Mouse (Mus musculus): Measurements from ENCODE around the gene Ppp2r5c. TPM values are rescaled to one million over a fixed set of nuclear protein-coding genes. Genes with fewer than 3 reads are reported as not detected.

The Ppp2r5c gene
- polyA plus RNA-seq, 1 experiment from 2014 or later = 55.5 TPM

DNA sequence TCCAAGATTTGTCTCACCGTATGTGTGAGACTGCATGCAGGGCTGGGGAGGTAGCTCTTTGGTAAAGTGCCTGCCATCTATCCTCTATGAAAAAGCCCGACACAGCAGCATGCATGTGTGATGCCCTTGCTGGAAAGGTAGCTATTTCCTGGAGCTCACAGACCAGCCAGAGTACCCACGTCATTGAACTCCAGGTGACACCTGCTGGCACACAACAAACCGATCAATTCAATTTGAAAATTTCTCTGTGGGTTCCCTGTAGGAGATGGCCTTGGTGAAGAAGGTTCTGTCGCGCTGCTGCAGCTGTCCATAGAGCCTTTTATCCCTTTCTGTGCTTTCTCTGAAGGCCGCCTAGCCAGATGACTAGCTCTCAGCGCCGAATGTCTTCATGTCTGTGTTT, 92.9 kb downstream of the Ppp2r5c start:
- H3K9ac ChIP-seq (replicated peaks) = no peak overlapping the region
- H3K4me3 ChIP-seq (ENCODE audit: low read depth, low read length) = no peak overlapping the region
- no peak overlapping the region for H3K27ac ChIP-seq (ENCODE audit: low read depth)
- TF ChIP-seq CTCF (IDR thresholded peaks at IDR 0.05; ENCODE audit: low read depth) (no peak), EP300 (IDR thresholded peaks at IDR 0.05; ENCODE audit: low read depth) (no peak)
- 82% methylated on average over 9 of the region's 9 CpGs for WGBS (ENCODE audit: insufficient replicate concordance)
- ATAC-seq (no peak), DNase-seq (no peak)
- H3K4me1 ChIP-seq (ENCODE audit: insufficient read depth) = no peaks in the 10 kb centered on the region
- peaks cover 2% of the 10 kb centered on the region; the same call in 1 of the 2 replicates for H3K36me3 ChIP-seq (replicated peaks; ENCODE audit: insufficient read depth, low read length)
- no peaks in the 10 kb centered on the region for H3K27me3 ChIP-seq (ENCODE audit: insufficient read depth, low read length)
- no peaks in the 10 kb centered on the region for H3K9me3 ChIP-seq (ENCODE audit: low read length)
- H3K4me2 ChIP-seq (ENCODE audit: low read depth, low read length) = no peak overlapping the region

DNA sequence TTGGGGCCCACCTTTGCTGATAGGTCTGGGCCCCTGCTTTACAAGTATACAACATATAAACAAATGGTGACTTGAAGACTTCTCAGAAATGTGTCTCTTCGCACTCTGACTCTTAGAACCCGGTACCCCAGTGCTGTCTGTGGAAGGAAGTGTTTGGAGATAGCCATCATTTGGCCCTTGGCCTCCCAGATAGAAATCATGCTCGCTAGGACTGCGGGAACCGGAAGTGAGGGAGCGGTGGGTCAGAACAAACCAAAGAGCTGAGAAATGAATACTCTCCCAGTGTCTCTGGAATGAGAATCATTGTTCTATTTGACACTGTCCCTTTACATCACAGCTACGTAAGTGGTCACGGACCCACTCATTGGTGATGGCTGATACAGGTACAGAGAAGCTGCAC, 93.4 kb downstream of the Ppp2r5c start:
- ATAC-seq (no peak), DNase-seq (no peak)
- no peak overlapping the region for H3K4me3 ChIP-seq (ENCODE audit: low read depth, low read length)
- TF ChIP-seq EP300 (IDR thresholded peaks at IDR 0.05; ENCODE audit: low read depth) (no peak), CTCF (IDR thresholded peaks at IDR 0.05; ENCODE audit: low read depth) (no peak)
- 79% methylated on average over 8 of the region's 8 CpGs for WGBS (ENCODE audit: insufficient replicate concordance)
- H3K36me3 ChIP-seq (replicated peaks; ENCODE audit: insufficient read depth, low read length) = peaks cover 2% of the 10 kb centered on the region; the same call in 1 of the 2 replicates
- no peak overlapping the region for H3K4me2 ChIP-seq (ENCODE audit: low read depth, low read length)
- no peak overlapping the region for H3K9ac ChIP-seq (replicated peaks)
- no peaks in the 10 kb centered on the region for H3K27me3 ChIP-seq (ENCODE audit: insufficient read depth, low read length)
- no peak overlapping the region for H3K27ac ChIP-seq (ENCODE audit: low read depth)
- no peaks in the 10 kb centered on the region for H3K9me3 ChIP-seq (ENCODE audit: low read length)
- no peaks in the 10 kb centered on the region for H3K4me1 ChIP-seq (ENCODE audit: insufficient read depth)

DNA sequence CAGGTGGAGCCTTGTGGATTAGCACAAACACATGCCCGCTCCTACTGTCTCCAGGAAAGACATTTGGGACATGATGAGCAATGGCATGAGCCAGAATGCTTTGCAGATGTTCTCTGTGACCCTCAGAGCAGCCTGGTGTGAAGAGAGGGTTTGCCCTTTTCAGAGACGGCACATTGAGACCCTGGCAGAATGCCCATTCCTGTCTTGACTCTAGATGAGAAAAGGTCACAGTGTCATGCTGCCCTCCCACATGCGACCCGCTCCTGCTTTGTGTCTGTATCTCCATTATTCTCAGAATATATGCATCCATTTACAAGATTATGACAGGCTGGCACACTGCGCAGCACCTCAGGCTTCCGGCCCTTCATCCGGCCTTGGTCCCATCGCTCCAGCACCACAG, 94.1 kb downstream of the Ppp2r5c start:
- ATAC-seq = no peak

DNA sequence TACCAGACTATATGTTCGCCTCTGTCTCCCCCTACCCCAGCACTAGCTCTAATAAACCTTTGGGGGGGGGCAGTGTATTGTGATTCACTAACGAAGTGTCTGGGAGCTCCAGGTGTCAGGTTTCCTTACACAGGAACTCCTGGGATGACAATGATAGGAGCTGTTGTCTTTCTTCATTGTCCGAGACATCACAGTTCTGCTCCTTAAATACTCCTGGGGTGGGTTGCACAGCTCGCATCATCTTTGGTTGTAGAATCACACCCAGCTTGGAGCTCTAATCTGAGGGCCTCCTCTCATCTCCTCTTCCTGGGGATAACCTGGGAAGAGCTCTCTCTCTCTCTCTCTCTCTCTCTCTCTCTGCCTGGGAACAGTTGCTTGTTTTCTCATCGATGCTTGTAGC, 94.6 kb downstream of the Ppp2r5c start:
- Histone ChIP-seq H3K4me2 (ENCODE audit: low read depth, low read length) (no peak overlapping the region), H3K4me3 (ENCODE audit: low read depth, low read length) (no peak overlapping the region), H3K9me3 (ENCODE audit: low read length) (no peaks in the 10 kb centered on the region), H3K9ac (replicated peaks) (no peak overlapping the region), H3K36me3 (replicated peaks; ENCODE audit: insufficient read depth, low read length) (peaks cover 13% of the 10 kb centered on the region), H3K27ac (ENCODE audit: low read depth) (no peak overlapping the region), H3K27me3 (ENCODE audit: insufficient read depth, low read length) (no peaks in the 10 kb centered on the region), H3K4me1 (ENCODE audit: insufficient read depth) (no peaks in the 10 kb centered on the region)
- WGBS (ENCODE audit: insufficient replicate concordance) = 89% methylated on average over 5 of the region's 5 CpGs
- TF ChIP-seq CTCF (IDR thresholded peaks at IDR 0.05; ENCODE audit: low read depth) (no peak), EP300 (IDR thresholded peaks at IDR 0.05; ENCODE audit: low read depth) (no peak)
- no peak for ATAC-seq
- no peak for DNase-seq

More for the DNA sequence above, 94.1 kb downstream of the Ppp2r5c start:
- peaks cover 8% of the 10 kb centered on the region for H3K36me3 ChIP-seq (replicated peaks; ENCODE audit: insufficient read depth, low read length)
- H3K4me3 ChIP-seq (ENCODE audit: low read depth, low read length) = no peak overlapping the region
- H3K9ac ChIP-seq (replicated peaks) = no peak overlapping the region
- no peaks in the 10 kb centered on the region for H3K27me3 ChIP-seq (ENCODE audit: insufficient read depth, low read length)
- no peaks in the 10 kb centered on the region for H3K9me3 ChIP-seq (ENCODE audit: low read length)
- TF ChIP-seq EP300 (IDR thresholded peaks at IDR 0.05; ENCODE audit: low read depth) (no peak), CTCF (IDR thresholded peaks at IDR 0.05; ENCODE audit: low read depth) (no peak)
- H3K27ac ChIP-seq (ENCODE audit: low read depth) = no peak overlapping the region
- no peak overlapping the region for H3K4me2 ChIP-seq (ENCODE audit: low read depth, low read length)
- WGBS (ENCODE audit: insufficient replicate concordance) = 78% methylated on average over 8 of the region's 8 CpGs
- H3K4me1 ChIP-seq (ENCODE audit: insufficient read depth) = no peaks in the 10 kb centered on the region
- no peak for DNase-seq

DNA sequence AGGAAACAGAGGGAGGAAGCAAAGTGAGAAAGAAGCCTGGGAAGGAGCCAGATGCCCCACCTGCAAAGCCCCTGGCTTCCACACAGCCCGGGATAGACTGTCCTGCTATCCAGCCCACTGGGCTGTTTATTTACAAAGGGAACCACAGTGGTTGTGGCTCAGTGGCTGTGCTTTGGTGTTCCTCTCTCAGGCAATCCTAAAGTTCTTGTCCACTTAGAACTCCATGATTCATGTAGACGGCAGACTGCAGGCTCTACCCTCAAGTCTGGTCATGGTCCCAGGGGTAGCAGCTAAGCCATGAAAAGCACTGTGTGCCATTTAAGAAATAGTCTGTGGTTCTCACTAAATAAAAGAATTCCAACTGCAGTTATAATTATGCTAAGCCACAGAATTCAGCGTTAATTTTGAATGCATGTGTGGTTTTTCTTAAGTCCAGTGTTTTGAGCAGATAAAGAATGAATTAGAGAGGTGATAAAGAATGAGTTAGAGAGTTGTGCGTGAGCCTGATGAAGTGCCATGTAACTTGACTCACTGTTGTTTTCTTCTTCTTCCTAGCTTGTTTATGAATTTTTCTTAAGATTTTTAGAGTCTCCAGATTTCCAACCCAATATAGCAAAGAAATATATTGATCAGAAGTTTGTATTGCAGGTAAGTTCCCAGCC, 98.3 kb downstream of the Ppp2r5c start:
- DNase-seq (no peak), ATAC-seq (no peak)
- H3K4me2 ChIP-seq (ENCODE audit: low read depth, low read length) = no peak overlapping the region
- peaks cover 39% of the 10 kb centered on the region for H3K36me3 ChIP-seq (replicated peaks; ENCODE audit: insufficient read depth, low read length)
- no peaks in the 10 kb centered on the region for H3K4me1 ChIP-seq (ENCODE audit: insufficient read depth)
- no peak overlapping the region for H3K27ac ChIP-seq (ENCODE audit: low read depth)
- H3K9ac ChIP-seq (replicated peaks) = no peak overlapping the region
- H3K4me3 ChIP-seq (ENCODE audit: low read depth, low read length) = no peak overlapping the region
- TF ChIP-seq CTCF (IDR thresholded peaks at IDR 0.05; ENCODE audit: low read depth) (no peak), EP300 (IDR thresholded peaks at IDR 0.05; ENCODE audit: low read depth) (no peak)
- H3K27me3 ChIP-seq (ENCODE audit: insufficient read depth, low read length) = no peaks in the 10 kb centered on the region
- no peaks in the 10 kb centered on the region for H3K9me3 ChIP-seq (ENCODE audit: low read length)
- WGBS (ENCODE audit: insufficient replicate concordance) = 60% methylated on average over 4 of the region's 4 CpGs

DNA sequence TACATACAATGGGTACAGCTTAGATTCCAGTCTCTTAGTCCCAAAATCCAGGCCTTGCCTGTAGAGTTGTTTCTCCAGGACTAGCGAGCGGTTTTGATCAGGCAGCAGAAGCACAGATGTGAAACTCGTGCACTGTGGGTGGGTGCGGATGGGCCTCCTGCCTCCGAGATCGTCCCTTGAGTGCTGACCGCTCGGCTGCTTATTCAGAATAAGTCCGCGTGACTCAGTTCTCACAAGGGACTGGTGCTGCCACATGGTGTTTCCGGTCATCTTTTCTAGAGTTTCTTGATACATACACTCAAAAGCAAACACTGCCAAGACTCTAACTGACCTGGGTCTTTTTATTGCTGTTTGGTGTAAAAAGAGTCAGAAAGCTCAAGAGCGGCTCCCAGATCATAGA, 100.7 kb downstream of the Ppp2r5c start:
- TF ChIP-seq EP300 (IDR thresholded peaks at IDR 0.05; ENCODE audit: low read depth) (no peak), CTCF (IDR thresholded peaks at IDR 0.05; ENCODE audit: low read depth) (no peak)
- Histone ChIP-seq H3K4me1 (ENCODE audit: insufficient read depth) (no peaks in the 10 kb centered on the region), H3K36me3 (replicated peaks; ENCODE audit: insufficient read depth, low read length) (peaks cover 61% of the 10 kb centered on the region), H3K27ac (ENCODE audit: low read depth) (no peak overlapping the region), H3K4me2 (ENCODE audit: low read depth, low read length) (no peak overlapping the region), H3K9me3 (ENCODE audit: low read length) (no peaks in the 10 kb centered on the region), H3K4me3 (ENCODE audit: low read depth, low read length) (no peak overlapping the region), H3K9ac (replicated peaks) (no peak overlapping the region), H3K27me3 (ENCODE audit: insufficient read depth, low read length) (no peaks in the 10 kb centered on the region)
- ATAC-seq (no peak), DNase-seq (no peak)
- 94% methylated on average over 12 of the region's 12 CpGs for WGBS (ENCODE audit: insufficient replicate concordance)
